Mouse (Mus musculus) thymus, postnatal 0 days (tissue): ENCODE data around the gene Wipf3. TPM values are rescaled to one million over a fixed set of nuclear protein-coding genes. Genes with fewer than 3 reads are reported as not detected.
A peak's percentile ranks its signal among the peaks of the same experiment; 100 is the strongest.

Experiments
- DNase-seq: peaks from one replicate; pipeline ENCODE4 v3.0.0-alpha.2; 2015; ENCODE audit warnings: low spot score
- polyA plus RNA-seq: library from polyadenylated mRNA; unstranded; fragments of >200 nt; fragmentation: Nextera tagmentation; extraction: Ambion mirVana; gene quantifications from 2 replicates; pipeline ENCODE4 v1.2.1, GENCODE M21; 2015

Gene Wipf3
- polyA plus RNA-seq, 1 experiment from 2014 or later: 0.46 TPM

GRCm38 (mm10) chr6:54475926-54476667 is 46.7 kb downstream of the Wipf3 start:
- no peak for DNase-seq

- DNase-seq: no peak
These were observed 49.4 kb downstream of the Wipf3 start for GRCm38 (mm10) chr6:54478646-54479324.

GRCm38 (mm10) chr6:54481390-54482112 is 52.1 kb downstream of the Wipf3 start:
- no peak for DNase-seq

- peak; percentile 17 for DNase-seq
These were observed 55.6 kb downstream of the Wipf3 start for GRCm38 (mm10) chr6:54485000-54485399.

GRCm38 (mm10) chr6:54485435-54485901 is 56.1 kb downstream of the Wipf3 start:
- DNase-seq: peak; percentile 58

GRCm38 (mm10) chr6:54485973-54486569 is 56.7 kb downstream of the Wipf3 start:
- no peak for DNase-seq

- DNase-seq: no peak
These were observed 61.7 kb downstream of the Wipf3 start for GRCm38 (mm10) chr6:54491074-54491473.

- DNase-seq: no peak
These were observed 64.7 kb downstream of the Wipf3 start for GRCm38 (mm10) chr6:54494097-54494496.

GRCm38 (mm10) chr6:54494612-54495398 is 65.4 kb downstream of the Wipf3 start:
- DNase-seq: no peak

GRCm38 (mm10) chr6:54496214-54496613 is 66.8 kb downstream of the Wipf3 start:
- DNase-seq: no peak

GRCm38 (mm10) chr6:54502661-54503115 is 73.3 kb downstream of the Wipf3 start:
- no peak for DNase-seq

- DNase-seq: no peak
These were observed 76.9 kb downstream of the Wipf3 start for GRCm38 (mm10) chr6:54506318-54506717.

- peak; percentile 15 for DNase-seq
These were observed 77.6 kb downstream of the Wipf3 start for GRCm38 (mm10) chr6:54507002-54507401.

GRCm38 (mm10) chr6:54507808-54508207 is 78.4 kb downstream of the Wipf3 start:
- no peak for DNase-seq

- DNase-seq: no peak
These were observed 78.9 kb downstream of the Wipf3 start for GRCm38 (mm10) chr6:54508256-54508793.

- DNase-seq: no peak
These were observed 79.9 kb downstream of the Wipf3 start for GRCm38 (mm10) chr6:54509264-54509663.

- DNase-seq: no peak
These were observed 82.9 kb downstream of the Wipf3 start for GRCm38 (mm10) chr6:54512256-54512655.

GRCm38 (mm10) chr6:54516512-54517134 is 87.2 kb downstream of the Wipf3 start:
- no peak for DNase-seq

- DNase-seq: no peak
These were observed 89.4 kb downstream of the Wipf3 start for GRCm38 (mm10) chr6:54518758-54519157.

GRCm38 (mm10) chr6:54528666-54529065 is 99.3 kb downstream of the Wipf3 start:
- no peak for DNase-seq
